Mouse (Mus musculus) gastrocnemius, adult 18-20 months (tissue): ENCODE data around the gene Ndufa9. TPM values are rescaled to one million over a fixed set of nuclear protein-coding genes. Genes with fewer than 3 reads are reported as not detected.

Source experiments
- DNase-seq: peaks from one replicate; pipeline ENCODE4 v3.0.0; 2021; ENCODE audit warnings: low spot score
- total RNA-seq, 2 experiments: library from RNA; stranded (reverse); gene quantifications; 2 replicates each; pipeline ENCODE4 v1.2.3; 2021

The Ndufa9 gene
- total RNA-seq, 2 experiments from 2014 or later, result 292 to 321 TPM

DNA sequence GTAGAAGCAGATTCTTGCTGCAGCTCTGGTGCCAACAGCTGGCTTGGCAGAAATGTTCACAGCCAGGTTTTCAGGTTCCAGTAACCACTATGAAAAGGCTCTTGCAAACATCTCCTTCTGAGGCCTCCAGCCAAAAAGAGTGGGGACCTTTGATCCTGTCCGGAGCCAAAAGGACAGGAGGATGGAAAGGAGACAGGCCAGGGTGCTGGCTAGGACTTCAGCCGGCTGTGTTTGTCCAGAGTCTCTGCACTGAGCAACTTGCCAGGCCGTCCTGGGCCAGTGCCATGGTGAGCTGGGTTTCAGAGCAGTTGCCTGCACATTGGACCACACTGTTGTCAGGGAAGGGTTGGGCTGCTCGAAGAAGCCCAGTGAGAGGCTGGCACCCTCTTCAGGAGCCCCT, 76.6 kb downstream of the Ndufa9 start:
- no peak for DNase-seq

Other genes starting within 250 kb of the Ndufa9 start
- 1 to 10 TPM; 1.9 to 2.0 TPM for gene Kcna1, start 202.8 kb downstream of the Ndufa9 start, total RNA-seq
- gene Kcna6, start 108.5 kb downstream of the Ndufa9 start, total RNA-seq, result under 1 TPM; 0.37 to 0.38 TPM
- not detected for gene Akap3, start 4.0 kb upstream of the Ndufa9 start, total RNA-seq
- gene Dyrk4, start 72.7 kb upstream of the Ndufa9 start, total RNA-seq, result not detected
- under 1 TPM in 1 of 2 experiments, not detected in 1; 0.11 TPM for gene Rad51ap1, start 90.5 kb upstream of the Ndufa9 start, total RNA-seq
- 1 to 10 TPM; 7.2 to 8.4 TPM for gene D6Wsu163e, start 90.8 kb upstream of the Ndufa9 start, total RNA-seq
- 1 to 10 TPM; 2.6 to 3.5 TPM for gene Fgf6, start 166.4 kb upstream of the Ndufa9 start, total RNA-seq
- gene Fgf23, start 223.8 kb upstream of the Ndufa9 start, total RNA-seq, result not detected